Mouse (Mus musculus) ES-Bruce4 (cell line): Measurements from ENCODE around the gene Rex1bd. TPM values are rescaled to one million over a fixed set of nuclear protein-coding genes. Genes with fewer than 3 reads are reported as not detected.

ENCODE experiments used
- H3K27ac ChIP-seq: 2 replicates; pipeline ENCODE4 v1.5.1; 2012; ENCODE audit warnings: low read length, inconsistent platforms; ENCODE audit not compliant: insufficient read depth
- H3K27me3 ChIP-seq: 2 replicates; pipeline ENCODE4 v1.6.1; 2012; ENCODE audit warnings: mild to moderate bottlenecking, low read length, inconsistent platforms; ENCODE audit not compliant: control insufficient read depth, poor library complexity, insufficient read depth, severe bottlenecking
- H3K36me3 ChIP-seq: 2 replicates; pipeline ENCODE4 v1.6.1; 2012; ENCODE audit warnings: inconsistent platforms, mild to moderate bottlenecking, low read length, moderate library complexity; ENCODE audit not compliant: control insufficient read depth, poor library complexity, insufficient read depth, severe bottlenecking
- H3K4me1 ChIP-seq: one replicate; pipeline ENCODE4 v1.8.1; 2011; ENCODE audit warnings: low read length; ENCODE audit not compliant: control insufficient read depth, insufficient read depth
- H3K4me3 ChIP-seq: 2 replicates; pipeline ENCODE4 v1.5.1; 2011; ENCODE audit warnings: low read depth, mild to moderate bottlenecking, low read length
- H3K9ac ChIP-seq: 2 replicates; pipeline ENCODE4 v1.6.1; 2012; ENCODE audit warnings: low read depth, mild to moderate bottlenecking, inconsistent platforms; ENCODE audit not compliant: poor library complexity, severe bottlenecking
- H3K9me3 ChIP-seq: replicated peaks from 2 replicates; pipeline ENCODE4 v1.6.1; 2012; ENCODE audit warnings: mild to moderate bottlenecking, low read length, inconsistent platforms; ENCODE audit not compliant: control insufficient read depth, poor library complexity, insufficient read depth, severe bottlenecking
- CTCF ChIP-seq: IDR thresholded peaks from one replicate; pipeline ENCODE4 v1.8.1; 2011; ENCODE audit warnings: low read depth, low read length
- EP300 ChIP-seq: IDR thresholded peaks from 2 replicates; pipeline ENCODE4 v1.6.1; 2011; ENCODE audit warnings: low read depth, low read length; ENCODE audit not compliant: insufficient read depth
- POLR2A ChIP-seq: IDR thresholded peaks from one replicate; pipeline ENCODE4 v1.8.1; 2011; ENCODE audit warnings: low read length; ENCODE audit not compliant: insufficient read depth
- polyA plus RNA-seq: library from polyadenylated mRNA; stranded (reverse); fragments of >200 nt; gene quantifications from 2 replicates; pipeline ENCODE4 v1.2.4, GENCODE M21; 2011; ENCODE audit warnings: low read depth; ENCODE audit not compliant: missing spikeins, insufficient read depth, insufficient read length

Gene Rex1bd
- polyA plus RNA-seq, 1 experiment, result 40.0 TPM

DNA sequence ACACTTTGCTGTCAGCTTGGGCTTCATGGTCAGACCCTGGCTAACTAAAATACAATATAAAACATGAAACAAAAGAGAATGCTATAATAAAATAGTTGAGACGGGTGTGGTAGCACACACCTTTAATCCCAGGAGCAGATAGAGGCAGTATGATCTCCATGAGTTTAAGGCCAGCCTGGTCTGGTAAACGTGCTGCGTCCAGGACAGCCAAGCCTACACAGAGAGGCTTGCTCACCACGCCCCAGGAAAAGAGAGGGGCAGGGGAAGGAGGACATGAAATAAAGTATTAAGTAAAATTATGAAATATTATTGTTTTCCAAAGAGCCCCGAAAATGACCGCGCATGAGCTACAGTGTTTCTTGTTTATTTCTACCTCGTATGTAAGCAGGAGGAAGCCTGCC, 20.6 kb upstream of the Rex1bd start:
- peaks cover 17% of the 10 kb centered on the region for H3K36me3 ChIP-seq
- H3K27ac ChIP-seq, result 0 out of 2 replicates have a peak overlapping the region, but pooled peaks have one; percentile 36
- H3K4me1 ChIP-seq, result peaks cover 3% of the 10 kb centered on the region
- no peak for TF ChIP-seq EP300
- no peak for TF ChIP-seq POLR2A
- no peak for TF ChIP-seq CTCF
- no peaks in the 10 kb centered on the region for H3K9me3 ChIP-seq
- H3K27me3 ChIP-seq, result no peaks in the 10 kb centered on the region
- H3K4me3 ChIP-seq, result peak overlapping the region; percentile 77
- peak overlapping the region; percentile 94 for H3K9ac ChIP-seq

DNA sequence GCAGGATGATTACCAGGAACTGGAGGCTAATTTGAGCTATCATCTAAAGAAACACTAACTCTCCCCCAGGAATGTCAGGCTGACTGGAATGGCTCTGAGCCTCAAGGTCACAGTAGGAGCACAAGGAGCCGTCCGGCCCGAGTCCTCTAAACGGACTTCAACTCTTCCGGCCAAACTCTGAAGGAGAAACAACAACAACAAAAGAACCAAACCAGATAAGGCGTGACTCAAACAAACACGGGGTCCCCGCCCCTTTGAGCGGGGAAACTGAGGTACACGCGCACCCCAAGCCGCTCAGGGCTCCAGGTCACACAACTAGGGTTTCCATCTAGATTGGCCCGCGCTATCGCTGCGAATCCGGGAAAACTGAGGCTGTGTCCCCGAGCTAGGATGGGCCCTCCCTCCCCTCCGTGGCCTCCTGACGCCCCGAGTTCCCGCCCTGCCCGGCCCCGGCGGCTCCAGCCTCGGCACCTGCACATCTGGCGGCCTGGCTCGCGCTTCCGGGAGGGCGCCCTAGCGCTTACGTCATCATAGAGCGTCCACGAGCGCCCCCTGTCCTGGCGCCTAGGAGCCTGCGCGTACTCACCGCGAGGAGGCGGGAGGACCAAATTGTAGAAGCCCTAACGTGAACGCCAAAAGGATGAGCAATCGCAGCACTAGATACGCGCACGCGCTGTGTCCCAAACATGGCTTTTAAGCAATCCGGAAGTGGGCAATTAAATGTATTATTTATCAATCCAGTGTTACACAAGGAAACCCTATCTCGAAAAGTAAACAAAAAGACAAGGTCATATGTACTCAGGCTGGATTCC, 16.2 kb upstream of the Rex1bd start:
- no peaks in the 10 kb centered on the region for H3K27me3 ChIP-seq
- peaks cover 18% of the 10 kb centered on the region for H3K36me3 ChIP-seq
- peaks cover 3% of the 10 kb centered on the region for H3K4me1 ChIP-seq
- peak overlapping the region; percentile 98 for H3K27ac ChIP-seq
- H3K4me3 ChIP-seq, result peak overlapping the region; percentile 79
- H3K9ac ChIP-seq, result peak overlapping the region; percentile 91
- TF ChIP-seq CTCF (peak; percentile 20), POLR2A (no peak)
- H3K9me3 ChIP-seq, result no peaks in the 10 kb centered on the region

DNA sequence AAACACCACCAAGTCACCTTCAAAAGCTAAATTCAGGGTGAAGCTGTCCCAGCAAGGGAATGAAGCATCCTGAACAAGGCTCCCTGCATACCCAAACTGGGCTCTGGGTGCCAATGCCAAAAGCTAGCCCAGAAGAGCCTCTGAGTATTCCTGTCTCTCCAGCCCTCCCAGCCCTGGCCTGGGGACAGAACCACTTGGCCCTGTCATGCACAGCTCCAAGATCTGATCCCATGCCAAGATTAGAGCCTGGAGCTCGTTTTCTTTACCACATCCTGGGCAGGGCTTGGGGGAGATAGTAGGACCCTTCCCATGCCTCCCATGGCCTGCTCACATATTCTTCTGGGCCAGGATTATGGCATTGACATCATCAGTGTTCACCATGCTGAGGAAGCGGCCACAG, 13.1 kb upstream of the Rex1bd start:
- no peaks in the 10 kb centered on the region for H3K27me3 ChIP-seq
- H3K36me3 ChIP-seq, result peaks cover 29% of the 10 kb centered on the region
- no peak for TF ChIP-seq CTCF
- TF ChIP-seq EP300, result no peak
- TF ChIP-seq POLR2A, result no peak
- H3K9me3 ChIP-seq, result no peaks in the 10 kb centered on the region
- H3K27ac ChIP-seq, result no peak overlapping the region
- no peak overlapping the region for H3K4me3 ChIP-seq
- H3K4me1 ChIP-seq, result no peaks in the 10 kb centered on the region
- no peak overlapping the region for H3K9ac ChIP-seq

DNA sequence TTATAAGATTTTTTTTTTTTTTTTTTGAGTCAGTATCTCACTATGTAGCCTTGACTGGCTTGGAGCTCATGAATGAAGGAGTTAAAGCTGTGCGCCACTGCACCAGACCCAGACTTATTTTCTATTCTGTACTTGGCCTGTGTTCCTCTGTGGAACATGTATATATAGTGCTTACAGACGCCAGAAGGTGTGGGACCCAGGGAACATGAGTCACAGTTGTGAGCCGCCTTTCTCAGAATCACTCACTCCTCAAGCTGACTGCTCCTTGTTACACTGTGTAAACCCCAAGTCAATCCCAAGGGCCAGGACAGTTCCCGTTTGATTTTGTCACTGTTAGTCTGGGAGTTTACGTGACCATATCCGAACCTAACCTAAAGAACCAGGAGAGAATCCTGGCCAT, 12.5 kb upstream of the Rex1bd start:
- no peak overlapping the region for H3K9ac ChIP-seq
- TF ChIP-seq POLR2A (no peak), EP300 (no peak), CTCF (no peak)
- no peak overlapping the region for H3K4me3 ChIP-seq
- H3K36me3 ChIP-seq, result peaks cover 34% of the 10 kb centered on the region
- no peaks in the 10 kb centered on the region for H3K9me3 ChIP-seq
- no peaks in the 10 kb centered on the region for H3K4me1 ChIP-seq
- no peak overlapping the region for H3K27ac ChIP-seq
- no peaks in the 10 kb centered on the region for H3K27me3 ChIP-seq

DNA sequence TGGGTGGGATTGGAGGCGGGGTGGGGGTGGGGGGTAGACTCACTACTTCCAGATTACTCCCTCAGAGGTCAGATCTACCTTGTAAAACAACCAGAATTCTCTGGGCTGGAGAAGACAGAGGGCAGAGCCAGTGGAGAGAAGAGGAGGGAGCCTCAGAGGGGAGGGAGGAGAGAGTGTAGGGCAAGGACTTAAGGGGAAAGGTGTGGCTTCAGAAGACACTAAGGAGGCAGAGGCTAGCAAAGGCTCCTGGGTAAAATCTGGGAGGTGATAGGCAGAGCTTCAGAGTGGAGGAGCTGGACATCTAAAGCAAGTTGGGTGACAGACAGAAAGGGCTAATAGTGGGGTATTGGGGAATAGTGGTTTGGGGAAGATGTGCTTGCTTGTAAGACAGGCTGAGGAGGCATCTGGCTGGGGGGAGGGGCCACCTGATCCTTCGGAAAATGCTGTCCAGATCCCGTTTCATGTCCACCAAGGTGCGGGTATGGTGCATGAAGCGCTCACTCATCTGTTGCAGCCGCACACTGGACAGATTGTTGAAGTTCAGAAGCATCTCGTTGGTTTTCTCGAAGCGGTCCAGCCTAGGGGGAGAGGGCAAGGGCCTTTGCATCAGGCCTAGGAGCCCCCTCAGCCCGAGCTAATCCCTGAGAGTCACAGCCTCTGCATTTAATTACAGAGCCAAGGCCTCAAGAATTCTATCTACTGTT, 11.5 kb upstream of the Rex1bd start:
- no peaks in the 10 kb centered on the region for H3K27me3 ChIP-seq
- no peak overlapping the region for H3K4me3 ChIP-seq
- H3K27ac ChIP-seq, result no peak overlapping the region
- no peaks in the 10 kb centered on the region for H3K9me3 ChIP-seq
- H3K9ac ChIP-seq, result peak overlapping the region; percentile 14; the same call in 1 of the 2 replicates
- TF ChIP-seq EP300, result no peak
- no peak for TF ChIP-seq CTCF
- TF ChIP-seq POLR2A, result no peak
- peaks cover 43% of the 10 kb centered on the region for H3K36me3 ChIP-seq
- H3K4me1 ChIP-seq, result no peaks in the 10 kb centered on the region

DNA sequence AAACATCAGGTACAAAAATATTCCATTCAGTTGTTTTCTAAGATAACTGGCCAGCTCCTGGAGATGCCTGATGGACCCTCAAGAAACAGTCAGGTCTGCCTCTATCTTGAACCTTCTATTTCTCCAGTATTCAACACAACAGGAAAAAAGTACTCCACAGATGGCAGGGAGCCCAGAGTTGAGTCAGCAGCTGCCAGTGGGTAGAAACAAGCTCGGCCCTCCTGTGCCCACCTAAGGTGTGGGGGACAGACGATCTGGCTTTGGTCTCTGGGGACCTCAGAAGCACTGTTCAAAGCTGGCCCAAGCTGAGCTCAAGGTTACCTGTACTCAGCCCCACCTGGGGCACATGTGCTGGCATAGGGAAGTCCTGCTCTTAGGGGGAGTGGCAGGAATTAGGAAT, 6.9 kb upstream of the Rex1bd start:
- no peaks in the 10 kb centered on the region for H3K4me1 ChIP-seq
- no peak overlapping the region for H3K9ac ChIP-seq
- H3K36me3 ChIP-seq, result peaks cover 52% of the 10 kb centered on the region
- H3K4me3 ChIP-seq, result no peak overlapping the region
- H3K27ac ChIP-seq, result no peak overlapping the region
- TF ChIP-seq POLR2A, result no peak
- no peak for TF ChIP-seq EP300
- no peak for TF ChIP-seq CTCF
- H3K9me3 ChIP-seq, result no peaks in the 10 kb centered on the region
- H3K27me3 ChIP-seq, result no peaks in the 10 kb centered on the region
